Mouse (Mus musculus): Measurements from ENCODE around the gene Phf13.

The Phf13 gene

DNA sequence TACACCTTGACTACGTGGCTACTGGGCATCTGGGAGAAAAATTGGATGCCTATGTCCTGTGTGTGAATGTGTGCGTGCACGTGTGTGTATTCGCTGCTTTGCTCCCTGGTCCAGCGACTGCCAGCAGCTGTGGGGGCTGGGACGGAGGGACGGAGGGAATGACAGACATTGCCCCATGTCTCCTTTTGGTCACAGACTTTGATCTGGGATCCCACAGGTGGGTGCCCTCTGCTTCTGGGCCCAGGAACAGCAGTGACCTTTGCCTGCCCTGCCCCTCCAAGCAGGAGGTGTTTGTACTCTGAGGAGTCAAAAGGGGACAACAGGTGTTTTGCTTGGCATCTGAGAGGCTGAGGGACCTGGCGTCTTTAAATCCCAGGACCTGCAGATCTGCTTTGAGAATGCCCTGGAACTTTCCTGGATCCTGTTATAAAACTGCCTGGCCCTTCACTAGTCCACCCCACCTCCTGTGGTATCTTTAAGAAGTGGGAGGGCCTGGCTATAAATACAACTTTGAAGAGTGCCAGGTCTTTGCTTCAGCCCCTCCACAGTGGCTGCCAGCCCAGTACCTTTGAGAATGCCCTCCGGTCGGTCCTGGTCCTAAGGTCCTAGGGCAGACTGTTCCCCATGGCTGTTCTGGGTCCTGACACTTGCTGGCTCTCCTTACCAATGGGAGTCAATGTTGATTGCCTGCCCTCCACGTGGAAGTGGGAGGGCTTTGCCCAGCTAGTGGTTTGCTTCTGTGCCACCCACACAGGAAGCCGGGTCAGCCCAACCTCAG, 17.2 kb upstream of the Phf13 start:
- in situ Hi-C loops (cut with MboI, MseI), result no loop called here

DNA sequence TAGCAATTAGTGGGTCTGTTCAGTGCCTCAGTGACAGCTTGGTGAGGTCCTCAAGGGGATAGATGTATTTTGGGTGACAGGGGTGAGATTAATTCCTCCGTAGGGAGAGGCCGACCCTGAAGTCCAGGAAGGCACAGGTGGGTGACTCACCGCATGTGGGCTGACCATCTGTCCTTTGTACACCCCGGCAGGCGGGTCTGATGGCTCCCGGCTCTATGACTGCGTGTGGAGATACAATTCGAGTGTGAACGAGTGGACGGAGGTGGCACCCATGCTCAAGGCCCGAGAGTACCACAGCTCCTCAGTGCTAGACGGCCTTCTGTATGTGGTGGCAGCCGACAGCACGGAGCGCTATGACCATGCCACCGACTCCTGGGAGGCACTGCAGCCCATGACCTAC, 16.1 kb upstream of the Phf13 start:
- in situ Hi-C loops (cut with MboI, MseI), result no loop called here

DNA sequence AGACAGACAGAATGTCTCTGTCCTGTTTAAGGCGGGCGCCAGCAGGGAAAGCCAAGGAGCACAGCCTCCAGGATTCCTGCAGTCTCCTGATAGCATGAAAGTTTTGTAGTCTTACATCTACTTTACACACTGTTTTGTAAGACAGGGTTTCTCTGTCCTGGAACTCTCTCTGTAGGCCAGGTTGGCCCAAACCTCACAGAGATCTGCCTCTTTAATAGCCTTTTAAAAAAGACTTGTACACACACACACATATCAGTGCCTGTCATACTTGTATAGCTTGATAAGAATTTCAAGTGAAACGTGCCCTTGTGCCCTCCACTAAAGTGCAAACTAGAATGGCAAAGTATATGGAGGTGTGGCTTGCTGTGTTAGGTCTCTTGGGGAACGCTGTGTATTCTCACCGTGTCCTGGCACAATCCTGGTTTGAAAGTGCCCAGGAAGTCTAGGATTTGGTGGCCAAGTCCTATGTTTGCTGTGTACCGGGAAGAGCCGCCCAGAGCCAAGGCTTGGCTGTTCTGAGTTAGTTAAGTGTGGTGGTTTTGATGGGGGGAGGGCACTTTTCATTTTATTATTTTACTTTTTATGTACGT, 15.2 kb upstream of the Phf13 start:
- in situ Hi-C loops (cut with MboI, MseI), result no loop called here

DNA sequence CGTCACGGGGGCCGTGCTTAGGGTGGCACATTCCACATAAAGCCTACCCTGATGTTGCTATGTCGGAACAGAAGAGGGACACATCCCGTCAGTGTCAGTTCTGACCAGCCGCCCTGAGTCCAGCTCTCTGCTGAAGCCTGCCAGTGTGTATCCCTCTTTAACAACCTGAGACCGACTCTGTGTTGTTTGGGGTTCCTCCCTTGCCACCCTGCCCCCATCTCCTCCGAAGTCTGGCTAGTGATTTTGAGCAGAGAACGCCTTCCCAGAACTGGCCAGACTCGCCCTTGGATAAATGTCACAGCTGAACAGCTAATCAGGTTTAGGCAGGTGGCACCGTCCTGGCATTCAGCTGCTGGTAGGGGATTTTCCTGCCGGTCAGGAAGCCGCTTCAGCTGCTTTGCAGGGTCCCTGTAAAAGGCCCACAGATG, 14.7 kb upstream of the Phf13 start:
- in situ Hi-C loops (cut with MboI, MseI), result no loop called here

DNA sequence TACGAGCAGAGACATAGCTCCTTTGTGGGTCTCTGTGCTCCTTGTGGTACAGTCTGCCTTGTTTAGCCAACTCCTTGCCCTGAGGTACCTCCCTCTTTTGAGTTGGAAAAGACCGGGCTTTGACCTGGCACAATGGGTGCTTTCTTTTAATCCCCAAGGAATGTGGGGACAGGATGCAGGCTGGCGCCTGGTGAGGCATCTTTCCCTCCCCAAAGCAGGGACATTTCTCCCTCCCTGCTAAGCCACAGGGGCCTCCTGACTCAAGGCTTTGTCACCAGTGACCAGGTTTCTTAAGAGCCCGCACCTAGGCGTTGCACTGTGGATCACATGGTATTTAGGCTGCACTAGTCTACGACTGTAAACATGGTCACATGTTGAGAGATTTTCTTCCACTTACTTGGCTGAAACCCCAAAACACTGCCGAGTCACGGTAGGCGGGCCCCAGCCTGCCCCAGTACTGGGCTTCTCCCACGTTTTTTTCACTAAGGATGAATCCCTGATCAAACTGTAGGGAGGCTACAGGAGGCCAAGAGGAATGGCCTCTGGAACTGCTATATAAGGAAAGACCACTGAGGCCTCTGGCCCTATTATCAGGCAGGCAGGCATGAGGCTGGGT, 14.1 kb upstream of the Phf13 start:
- in situ Hi-C loops (cut with MboI, MseI), result no loop called here

DNA sequence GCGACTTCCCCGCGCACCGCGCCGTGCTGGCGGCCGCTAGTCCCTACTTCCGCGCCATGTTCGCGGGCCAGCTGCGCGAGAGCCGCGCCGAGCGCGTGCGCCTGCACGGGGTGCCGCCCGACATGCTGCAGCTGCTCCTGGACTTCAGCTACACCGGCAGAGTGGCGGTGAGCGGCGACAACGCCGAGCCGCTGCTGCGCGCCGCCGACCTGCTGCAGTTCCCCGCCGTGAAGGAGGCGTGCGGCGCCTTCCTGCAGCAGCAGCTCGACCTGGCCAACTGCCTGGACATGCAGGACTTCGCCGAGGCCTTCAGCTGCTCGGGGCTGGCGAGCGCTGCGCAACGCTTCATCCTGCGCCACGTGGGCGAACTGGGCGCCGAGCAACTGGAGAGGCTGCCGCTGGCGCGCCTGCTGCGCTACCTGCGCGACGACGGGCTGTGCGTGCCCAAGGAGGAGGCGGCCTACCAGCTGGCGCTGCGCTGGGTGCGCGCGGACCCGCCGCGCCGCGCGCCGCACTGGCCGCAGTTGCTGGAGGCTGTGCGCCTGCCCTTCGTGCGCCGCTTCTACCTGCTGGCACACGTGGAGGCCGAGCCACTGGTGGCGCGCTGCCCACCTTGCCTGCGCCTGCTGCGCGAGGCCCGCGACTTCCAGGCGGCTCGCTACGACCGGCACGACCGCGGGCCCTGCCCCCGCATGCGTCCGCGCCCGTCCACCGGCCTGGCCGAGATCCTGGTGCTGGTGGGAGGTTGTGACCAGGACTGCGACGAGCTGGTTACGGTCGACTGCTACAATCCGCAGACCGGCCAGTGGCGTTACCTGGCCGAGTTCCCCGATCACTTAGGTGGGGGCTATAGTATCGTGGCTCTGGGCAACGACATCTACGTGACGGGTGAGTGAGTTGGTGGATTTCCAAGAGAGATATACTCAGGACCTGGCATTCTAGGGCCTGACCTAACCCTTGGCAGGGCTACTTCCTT, 13.3 kb upstream of the Phf13 start:
- in situ Hi-C loops (cut with MboI, MseI), result no loop called here

DNA sequence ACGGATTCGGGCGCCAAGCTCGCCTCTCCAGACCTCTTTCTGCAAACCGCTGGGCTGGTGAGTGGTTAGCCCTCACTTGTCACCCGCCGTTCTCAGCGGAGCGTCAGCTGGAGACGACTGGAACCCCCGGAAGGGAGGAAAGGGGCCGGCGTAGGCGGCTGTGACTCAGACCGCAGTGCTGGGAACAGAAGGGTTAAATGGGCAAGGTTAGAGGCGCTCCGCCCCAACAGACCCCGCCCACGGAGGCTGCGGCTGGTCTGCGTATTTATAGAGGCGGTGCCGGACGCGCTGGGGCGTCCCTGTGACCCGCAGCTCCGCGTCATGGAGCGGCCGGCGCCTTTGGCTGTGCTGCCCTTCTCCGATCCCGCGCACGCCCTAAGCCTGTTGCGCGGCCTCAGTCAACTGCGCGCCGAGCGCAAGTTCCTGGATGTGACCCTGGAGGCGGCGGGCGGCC, 12.6 kb upstream of the Phf13 start, which contains the start of gene Klhl21:
Gene Klhl21 (plus strand): TSS at position 182 of the 454 bp plus-strand sequence.
- in situ Hi-C loops (cut with MboI, MseI), result no loop called here

DNA sequence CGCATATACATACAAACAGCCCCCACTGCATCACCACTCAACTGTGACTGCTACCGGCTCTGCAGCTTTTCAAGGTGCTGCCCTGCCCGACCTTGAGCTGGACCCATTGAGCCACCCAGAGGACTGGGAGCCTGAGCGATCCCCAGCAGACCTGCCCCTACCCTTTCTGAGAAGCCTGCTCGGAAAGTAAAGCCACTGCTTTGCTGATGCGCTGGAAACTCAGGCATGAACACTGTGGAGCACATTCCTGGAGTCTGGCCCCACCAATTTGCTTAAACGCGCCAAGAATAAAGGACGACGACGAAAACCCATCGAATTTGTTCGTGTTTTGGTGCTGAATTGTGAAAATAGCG, 12.1 kb upstream of the Phf13 start:
- in situ Hi-C loops (cut with MboI, MseI), result no loop called here

DNA sequence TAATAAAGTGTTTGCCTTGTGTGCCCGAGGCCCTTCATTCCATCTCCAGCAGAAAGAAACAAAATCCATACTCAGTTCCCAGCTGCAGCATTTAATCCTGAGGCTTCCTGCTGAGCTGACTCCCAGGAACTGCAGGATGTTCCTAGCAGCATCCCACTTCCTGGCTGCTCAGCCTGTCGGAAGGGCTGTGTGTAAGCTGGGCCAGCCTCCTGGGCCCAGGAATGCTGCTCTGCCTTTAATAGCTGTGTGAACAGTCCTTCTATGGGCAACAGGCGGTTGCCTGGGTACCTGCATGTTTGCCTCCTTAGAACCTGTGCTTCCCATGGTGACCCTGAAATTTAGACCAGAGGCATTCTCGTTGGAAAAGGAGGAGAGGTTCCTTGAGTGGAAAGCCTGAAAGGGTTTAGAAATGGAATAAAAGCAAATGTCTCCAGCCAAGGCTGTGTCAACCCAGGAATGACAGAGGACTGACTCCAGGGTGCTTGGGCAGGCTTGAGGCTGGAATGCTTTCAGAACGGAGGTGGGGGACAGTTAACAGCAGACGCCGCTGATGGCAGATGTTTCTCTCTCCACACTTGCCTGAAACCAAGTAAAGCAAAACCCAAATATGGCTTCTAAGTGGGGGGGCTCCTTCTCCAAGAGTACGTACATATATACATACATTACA, 11.6 kb upstream of the Phf13 start:
- in situ Hi-C loops (cut with MboI, MseI), result no loop called here

DNA sequence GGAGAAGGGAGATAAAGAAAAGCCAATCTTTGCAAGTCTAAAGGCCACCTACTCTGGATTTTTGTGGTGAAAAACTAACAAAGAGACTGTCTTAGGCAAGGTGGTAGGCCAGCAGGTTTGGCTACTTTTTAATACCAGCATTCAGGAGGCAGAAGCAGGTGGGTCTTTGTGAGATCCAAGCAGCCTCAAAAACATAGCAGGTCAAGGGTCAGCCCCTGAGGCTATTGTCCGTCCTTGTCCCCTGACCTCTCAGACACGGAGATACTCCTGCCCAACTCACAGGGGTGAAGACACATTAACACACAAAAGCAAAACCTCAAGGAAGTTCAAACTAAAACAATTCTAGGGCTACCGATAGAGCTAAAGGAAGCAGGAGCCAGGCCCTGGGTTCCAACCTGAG, 10.8 kb upstream of the Phf13 start:
- in situ Hi-C loops (cut with MboI, MseI), result no loop called here

DNA sequence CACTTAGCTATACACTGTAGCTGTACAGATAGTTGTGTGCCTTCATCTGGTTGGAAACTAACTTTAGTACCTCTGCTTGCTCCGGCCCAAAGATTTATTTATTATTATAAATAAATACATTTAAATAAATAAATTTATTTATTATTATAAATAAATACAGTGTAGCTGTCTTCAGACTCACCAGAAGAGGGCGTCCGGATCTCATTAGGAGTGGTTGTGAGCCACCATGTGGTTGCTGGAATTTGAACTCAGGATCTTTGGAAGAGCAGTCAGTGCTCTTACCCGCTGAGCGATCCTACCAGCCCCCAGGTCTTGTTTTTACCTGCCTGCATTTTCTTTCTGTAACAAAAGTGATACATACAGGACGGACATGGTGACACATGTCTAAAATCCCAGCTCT, 10.1 kb upstream of the Phf13 start:
- in situ Hi-C loops (cut with MboI, MseI), result no loop called here

DNA sequence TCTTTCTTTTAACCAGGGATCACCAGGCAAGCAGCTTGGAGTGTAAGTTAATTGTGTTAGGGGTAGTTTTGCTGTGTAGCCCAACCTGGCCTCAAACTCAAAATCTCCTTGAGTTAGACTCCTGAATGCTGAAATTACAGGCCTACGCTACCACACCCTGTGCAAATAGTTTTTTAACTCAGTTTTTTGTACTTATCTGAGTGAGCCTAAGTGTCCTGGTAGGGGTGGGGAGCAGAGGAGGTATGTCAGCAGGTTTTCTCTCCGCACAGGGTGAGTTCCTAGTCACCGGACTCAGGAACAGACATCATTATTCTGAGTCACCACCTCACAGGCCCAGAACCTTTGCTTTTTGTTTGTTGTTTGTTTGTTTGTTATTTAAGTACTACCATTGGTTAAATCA, 6.0 kb upstream of the Phf13 start:
- in situ Hi-C loops (cut with MboI, MseI), result no loop called here

DNA sequence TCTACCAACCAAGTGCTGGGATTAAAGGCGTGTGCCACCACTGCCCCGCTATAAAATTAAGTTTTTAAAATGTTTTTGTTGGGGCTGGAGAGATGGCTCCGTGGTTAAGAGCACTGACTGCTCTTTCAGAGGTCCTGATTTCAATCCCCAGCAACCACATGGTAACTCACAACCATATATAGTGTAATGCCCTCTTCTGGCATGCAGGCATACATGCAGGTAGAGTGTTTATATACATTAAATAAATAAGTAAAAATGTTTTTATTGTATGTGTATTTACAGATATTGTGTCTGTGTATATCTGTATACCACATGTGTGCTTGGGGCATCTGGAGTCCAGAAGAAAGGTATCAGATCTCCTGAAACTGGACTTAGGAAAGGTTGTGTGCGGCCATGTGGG, 5.3 kb upstream of the Phf13 start:
- in situ Hi-C loops (cut with MboI, MseI), result no loop called here

DNA sequence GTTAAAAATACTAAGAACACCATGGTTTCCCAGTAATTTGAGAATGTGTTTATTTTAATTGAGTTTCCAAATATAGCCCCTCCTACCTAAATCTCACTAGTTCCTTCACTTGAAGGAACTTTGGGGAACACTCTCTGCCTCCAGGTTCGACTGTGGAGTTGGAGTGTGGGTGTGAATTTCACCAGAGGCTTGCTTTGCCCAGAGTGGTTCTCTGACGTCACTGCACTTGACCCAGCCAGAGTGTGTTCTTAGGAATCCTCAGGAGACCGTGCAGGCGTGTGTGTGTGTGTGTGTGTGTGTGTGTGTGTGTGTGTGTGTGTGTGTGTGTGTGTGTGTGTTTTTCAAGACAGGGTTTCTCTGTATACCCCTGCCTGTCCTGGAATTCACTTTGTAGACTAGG, 4.8 kb upstream of the Phf13 start:
- in situ Hi-C loops (cut with MboI, MseI), result no loop called here

DNA sequence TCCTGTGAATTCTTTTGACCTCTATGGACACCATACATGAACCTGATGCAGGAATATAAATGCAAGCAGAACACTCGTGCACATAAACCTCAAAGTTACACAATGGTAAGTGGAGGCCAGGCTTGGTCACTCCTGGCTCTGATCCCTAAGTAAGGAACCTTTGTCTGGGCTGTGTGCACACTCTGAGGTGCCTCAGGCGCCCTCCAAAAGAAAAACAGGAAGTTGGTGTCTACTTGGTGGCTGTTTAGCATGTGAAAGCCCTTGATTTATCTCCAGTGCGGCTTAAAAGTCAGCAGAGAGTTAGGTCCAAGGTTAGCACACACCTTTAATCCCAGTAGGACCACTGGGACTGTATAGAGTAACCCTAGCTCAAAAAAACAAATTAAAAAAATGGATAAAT, 3.4 kb upstream of the Phf13 start:
- in situ Hi-C loops (cut with MboI, MseI), result no loop called here

DNA sequence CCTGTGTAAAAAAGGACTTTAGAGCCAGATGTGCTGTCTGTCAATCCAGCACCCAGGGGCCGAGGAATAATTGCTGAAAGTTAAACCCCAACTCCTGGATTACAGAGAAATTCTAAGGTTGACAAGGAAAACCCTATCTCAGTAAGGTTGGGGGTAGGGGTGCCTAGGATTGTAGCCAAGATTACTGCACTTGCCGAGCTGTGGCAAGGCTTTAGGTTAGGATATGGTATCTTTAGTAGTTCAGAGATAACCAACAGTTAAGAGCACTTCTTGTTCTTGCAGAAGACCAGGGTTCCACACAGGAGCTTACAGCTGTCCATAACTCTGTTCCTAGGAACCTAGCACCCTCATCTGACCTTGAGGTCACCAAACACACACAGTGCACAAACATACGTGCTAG, 1.6 kb upstream of the Phf13 start:
- in situ Hi-C loops (cut with MboI, MseI), result no loop called here

DNA sequence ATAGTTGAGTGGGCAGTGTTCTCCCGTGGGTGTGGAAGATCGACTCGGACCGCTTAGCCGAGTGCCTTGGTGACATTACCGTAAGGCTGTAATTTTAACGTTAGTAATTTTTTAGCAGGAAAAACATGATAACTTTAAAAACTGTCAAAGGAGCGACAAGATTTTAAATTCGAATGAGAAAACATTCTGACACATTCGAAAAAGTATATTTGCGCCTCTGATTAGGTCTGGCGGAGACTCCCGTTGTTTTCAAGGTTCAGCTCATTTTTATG, 829 bp upstream of the Phf13 start:
- in situ Hi-C loops (cut with MboI, MseI), result no loop called here

DNA sequence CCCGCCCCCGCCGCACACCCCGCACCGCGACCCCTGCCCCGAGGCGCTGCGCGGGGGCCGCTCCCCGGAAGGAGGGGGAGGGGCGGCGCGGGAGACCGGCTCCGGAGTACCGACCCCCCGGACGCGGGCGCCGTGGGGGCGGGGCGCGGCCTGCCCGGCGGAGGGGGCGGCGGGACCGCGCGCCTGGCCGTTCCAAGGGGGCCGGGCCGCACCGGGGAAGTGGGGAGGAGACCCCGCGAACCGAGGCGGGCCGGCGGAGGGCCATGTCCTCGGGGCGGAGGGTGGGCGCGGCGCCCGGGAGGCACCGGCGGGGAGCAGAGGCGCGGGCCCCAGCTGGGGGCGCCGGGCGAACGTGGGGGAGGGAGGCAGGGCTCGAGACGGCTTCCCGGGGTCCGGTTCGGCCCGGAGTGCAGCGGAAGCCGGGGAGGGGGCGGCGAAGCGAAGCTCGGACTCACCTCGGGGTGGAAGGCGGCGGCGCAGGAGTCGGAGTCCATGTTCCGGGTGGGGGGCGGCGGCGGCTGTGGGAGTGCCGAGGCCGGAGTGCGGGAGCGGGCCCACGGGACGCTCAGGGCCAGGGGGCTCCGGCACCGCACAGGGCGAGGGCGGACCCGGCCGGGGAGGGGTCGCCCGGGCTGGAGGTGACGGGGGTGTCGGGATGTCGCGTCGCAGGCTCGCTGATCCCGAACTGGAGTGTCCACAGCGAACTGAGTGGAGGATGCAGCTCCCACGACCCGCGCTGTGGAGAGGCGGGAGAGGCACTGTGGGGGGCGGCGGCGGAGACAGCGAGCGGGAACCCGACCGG, 486 bp downstream of the Phf13 start:
- in situ Hi-C loops (cut with MboI, MseI), result no loop called here

DNA sequence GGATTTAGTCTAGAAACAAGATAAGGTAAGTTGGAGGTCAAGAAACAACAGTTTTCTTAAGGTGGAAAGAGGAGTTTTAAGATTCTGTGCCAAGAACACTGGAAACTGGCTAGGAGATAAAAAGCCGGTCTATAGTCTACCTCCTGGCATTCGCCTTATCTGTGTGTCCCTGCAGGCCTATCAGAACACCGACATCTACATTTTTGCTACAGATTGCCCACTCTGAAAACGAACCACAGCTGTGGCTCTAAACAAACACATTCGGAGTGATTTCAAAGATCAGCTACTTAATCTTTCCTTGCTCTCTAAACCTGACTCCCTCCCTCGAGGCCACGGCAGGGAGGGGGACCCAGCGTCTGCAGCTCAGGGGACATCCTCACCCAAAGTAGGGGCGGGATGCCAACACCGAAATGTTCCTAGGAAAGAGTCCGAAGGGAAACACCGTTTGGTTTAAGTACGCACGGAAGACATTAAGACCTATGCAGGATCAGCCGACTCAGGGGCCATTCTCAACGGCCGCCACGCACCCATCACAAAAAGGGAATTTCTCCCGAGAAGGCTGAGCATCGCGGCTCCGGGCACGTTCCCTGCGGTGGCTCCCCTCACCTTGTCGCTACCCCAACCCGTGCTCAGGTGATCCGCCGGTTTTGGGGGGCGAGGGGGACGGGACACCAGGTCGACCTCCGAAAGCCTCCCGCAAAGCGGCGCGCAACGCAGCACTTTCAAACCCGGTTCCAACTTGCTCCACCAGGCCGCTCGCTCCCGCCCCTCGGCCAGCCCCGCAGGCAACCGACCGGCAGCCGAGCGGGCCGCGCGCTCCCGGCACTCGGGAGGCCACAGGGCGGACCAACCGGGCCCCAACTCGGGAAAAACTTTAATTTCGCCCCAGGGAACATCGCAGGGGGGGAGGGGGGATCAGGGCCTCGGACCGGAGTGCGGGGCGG, 1.6 kb downstream of the Phf13 start:
- in situ Hi-C loops (cut with MboI, MseI), result loop anchor here (5.0 kb wide), 1 partner anchor 1067 kb away; no protein-coding TSS in a partner anchor

DNA sequence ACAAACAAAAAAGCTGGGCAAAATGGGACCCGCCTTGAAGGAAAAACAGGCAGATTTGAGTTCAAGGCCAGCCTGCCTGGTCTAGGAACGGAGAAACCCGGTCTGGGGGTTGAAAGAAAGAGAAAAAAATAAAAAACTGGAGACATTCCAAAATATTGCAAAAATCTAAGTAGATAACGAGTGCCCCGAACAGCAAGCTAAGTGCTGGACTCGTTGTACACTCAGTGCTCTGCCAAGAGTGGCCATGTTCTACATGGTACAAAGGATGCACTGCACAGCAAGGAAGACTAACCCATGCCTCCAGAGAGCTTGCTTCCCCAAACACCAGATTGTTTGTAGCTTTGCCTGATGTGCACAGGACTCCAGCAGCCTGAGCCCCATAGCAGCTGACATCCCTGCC, 3.0 kb downstream of the Phf13 start:
- in situ Hi-C loops (cut with MboI, MseI), result loop anchor here (5.0 kb wide), 1 partner anchor 1066 kb away; no protein-coding TSS in a partner anchor

All from T-helper 1 cell (primary cell).